Mouse (Mus musculus) midbrain, embryonic 14.5 days (tissue): ENCODE measurements around the gene Cd70. TPM values are rescaled to one million over a fixed set of nuclear protein-coding genes. Genes with fewer than 3 reads are reported as not detected.

Experiments used
- ATAC-seq: fragments of 200-750 bp; cut with Nextera tagmentation; 2 replicates; pipeline ENCODE4 v1.8.0; 2017; ENCODE audit warnings: moderate number of reproducible peaks, moderate library complexity; ENCODE audit not compliant: low FRiP score, low TSS enrichment
- DNase-seq: peaks from one replicate; pipeline ENCODE4 v3.0.0-alpha.2; 2015
- H3K27ac ChIP-seq: fragments of 300-500 bp; sonication (generic); replicated peaks from 2 replicates; pipeline ENCODE4 v1.5.1; 2014; ENCODE audit warnings: mild to moderate bottlenecking, low read depth, low read length, moderate library complexity
- H3K27me3 ChIP-seq: fragments of 300-500 bp; sonication (generic); 2 replicates; pipeline ENCODE4 v1.6.1; 2014; ENCODE audit warnings: low read length, control low read depth, mixed read lengths; ENCODE audit not compliant: control insufficient read depth, insufficient read depth
- H3K36me3 ChIP-seq: fragments of 300-500 bp; sonication (generic); 2 replicates; pipeline ENCODE4 v1.6.1; 2014; ENCODE audit warnings: low read length, control low read depth; ENCODE audit not compliant: control insufficient read depth, insufficient read depth
- H3K4me1 ChIP-seq: fragments of 300-500 bp; sonication (generic); 2 replicates; pipeline ENCODE4 v1.6.1; 2014; ENCODE audit warnings: mild to moderate bottlenecking, antibody characterized with exemption, low read length, control low read depth; ENCODE audit not compliant: control insufficient read depth, insufficient read depth
- H3K4me2 ChIP-seq: fragments of 300-500 bp; sonication (generic); 2 replicates; pipeline ENCODE4 v1.6.1; 2014; ENCODE audit warnings: mild to moderate bottlenecking, low read length, moderate library complexity
- H3K4me3 ChIP-seq: fragments of 300-500 bp; sonication (generic); replicated peaks from 2 replicates; pipeline ENCODE4 v1.5.1; 2014; ENCODE audit warnings: low read depth, low read length
- H3K9ac ChIP-seq: fragments of 300-500 bp; sonication (generic); replicated peaks from 2 replicates; pipeline ENCODE4 v1.6.1; 2014; ENCODE audit warnings: mild to moderate bottlenecking, low read length, moderate library complexity
- H3K9me3 ChIP-seq: fragments of 300-500 bp; sonication (generic); 2 replicates; pipeline ENCODE4 v1.6.1; 2016; ENCODE audit warnings: low read length, control low read depth, mixed read lengths; ENCODE audit not compliant: control insufficient read depth
- WGBS: fragments of 180-500 bp; shearing (Covaris S2); extraction: QIAGEN DNeasy Blood & Tissue Kit; methylation state at CpG from one replicate; pipeline ENCODE4 v1.1.7; 2014; 5-methylcytosine and 5-hydroxymethylcytosine counted together
- polyA plus RNA-seq: library from polyadenylated mRNA; unstranded; fragments of >200 nt; fragmentation: Nextera tagmentation; extraction: Ambion mirVana; gene quantifications from 2 replicates; pipeline ENCODE4 v1.2.1, GENCODE M21; 2014

Gene Cd70
- polyA plus RNA-seq, 1 experiment from 2014 or later: 1.1 TPM

- Histone ChIP-seq H3K9ac (no peak overlapping the region), H3K4me1 (peaks cover 9% of the 10 kb centered on the region; the same call in 1 of the 2 replicates), H3K9me3 (no peaks in the 10 kb centered on the region), H3K27ac (no peak overlapping the region), H3K4me2 (no peak overlapping the region), H3K36me3 (no peaks in the 10 kb centered on the region), H3K4me3 (no peak overlapping the region), H3K27me3 (no peaks in the 10 kb centered on the region)
- ATAC-seq: no peak
- DNase-seq: no peak
- WGBS: 91% methylated on average over 7 of the region's 7 CpGs
These were observed 41.4 kb downstream of the Cd70 start for GRCm38 (mm10) chr17:57108040-57108665.

GRCm38 (mm10) chr17:57107064-57107463 is 42.5 kb downstream of the Cd70 start:
- Histone ChIP-seq H3K9ac (no peak overlapping the region), H3K4me3 (no peak overlapping the region), H3K4me1 (peaks cover 9% of the 10 kb centered on the region; the same call in 1 of the 2 replicates), H3K4me2 (no peak overlapping the region), H3K27ac (no peak overlapping the region), H3K27me3 (no peaks in the 10 kb centered on the region), H3K36me3 (no peaks in the 10 kb centered on the region), H3K9me3 (no peaks in the 10 kb centered on the region)
- DNase-seq (no peak), ATAC-seq (no peak)
- WGBS: 89% methylated on average over 5 of the region's 5 CpGs

GRCm38 (mm10) chr17:57106035-57106368 is 43.6 kb downstream of the Cd70 start:
- ATAC-seq: no peak

GRCm38 (mm10) chr17:57105181-57106034 is 44.2 kb downstream of the Cd70 start, which contains the start of gene Tnfsf9:
Tnfsf9 (plus strand) TSS chr17:57105325.
- ATAC-seq (peak; percentile 77), DNase-seq (peak; percentile 81)
- H3K27ac ChIP-seq: peak within 1 kb of the TSS; percentile 52
- peak within 1 kb of the TSS; percentile 87 for H3K4me2 ChIP-seq
- H3K9me3 ChIP-seq: no peaks in the 10 kb centered on the region
- no peaks in the 10 kb centered on the region for H3K36me3 ChIP-seq
- peak within 1 kb of the TSS; percentile 59 for H3K4me3 ChIP-seq
- H3K9ac ChIP-seq: peak within 1 kb of the TSS; percentile 69
- peaks cover 9% of the 10 kb centered on the region; the same call in 1 of the 2 replicates for H3K4me1 ChIP-seq
- H3K27me3 ChIP-seq: no peaks in the 10 kb centered on the region
- under 1% methylated on average over 52 of the region's 61 CpGs for WGBS

More at GRCm38 (mm10) chr17:57106035-57106368, 43.6 kb downstream of the Cd70 start:
- 9% methylated on average over 9 of the region's 9 CpGs for WGBS
- H3K9ac ChIP-seq: peak overlapping the region; percentile 69
- H3K9me3 ChIP-seq: no peaks in the 10 kb centered on the region
- peaks cover 9% of the 10 kb centered on the region; the same call in 1 of the 2 replicates for H3K4me1 ChIP-seq
- peak; percentile 14 for DNase-seq
- peak overlapping the region; percentile 59 for H3K4me3 ChIP-seq
- peak overlapping the region; percentile 87 for H3K4me2 ChIP-seq
- H3K36me3 ChIP-seq: no peaks in the 10 kb centered on the region
- H3K27me3 ChIP-seq: no peaks in the 10 kb centered on the region
- no peak overlapping the region for H3K27ac ChIP-seq

GRCm38 (mm10) chr17:57104496-57104895 is 45.1 kb downstream of the Cd70 start:
- Histone ChIP-seq H3K9ac (peak overlapping the region; percentile 1; the same call in 1 of the 2 replicates), H3K4me3 (peak overlapping the region; percentile 59), H3K36me3 (no peaks in the 10 kb centered on the region), H3K27me3 (no peaks in the 10 kb centered on the region), H3K9me3 (no peaks in the 10 kb centered on the region), H3K4me2 (peak overlapping the region; percentile 87), H3K27ac (no peak overlapping the region), H3K4me1 (peaks cover 9% of the 10 kb centered on the region; the same call in 1 of the 2 replicates)
- 54% methylated on average over 4 of the region's 4 CpGs for WGBS
- ATAC-seq (no peak), DNase-seq (no peak)

- Histone ChIP-seq H3K27me3 (no peaks in the 10 kb centered on the region), H3K36me3 (no peaks in the 10 kb centered on the region), H3K4me1 (peaks cover 9% of the 10 kb centered on the region; the same call in 1 of the 2 replicates), H3K9me3 (no peaks in the 10 kb centered on the region), H3K27ac (no peak overlapping the region), H3K9ac (no peak overlapping the region), H3K4me2 (no peak overlapping the region), H3K4me3 (no peak overlapping the region)
- no peak for ATAC-seq
- DNase-seq: no peak
- 91% methylated on average over 2 of the region's 2 CpGs for WGBS
These were observed 47.3 kb downstream of the Cd70 start for GRCm38 (mm10) chr17:57102276-57102675.

- peaks cover 3% of the 10 kb centered on the region; the same call in 1 of the 2 replicates for H3K4me1 ChIP-seq
- no peaks in the 10 kb centered on the region for H3K27me3 ChIP-seq
- H3K27ac ChIP-seq: no peak overlapping the region
- H3K9me3 ChIP-seq: no peaks in the 10 kb centered on the region
- H3K36me3 ChIP-seq: no peaks in the 10 kb centered on the region
- WGBS: 10% methylated on average over 10 of the region's 10 CpGs
- H3K4me3 ChIP-seq: no peak overlapping the region
- no peak overlapping the region for H3K9ac ChIP-seq
- DNase-seq (peak; percentile 31), ATAC-seq (no peak)
- no peak overlapping the region for H3K4me2 ChIP-seq
These were observed 49.8 kb downstream of the Cd70 start for GRCm38 (mm10) chr17:57099629-57100325.

GRCm38 (mm10) chr17:57098321-57098720 is 51.3 kb downstream of the Cd70 start:
- no peaks in the 10 kb centered on the region for H3K4me1 ChIP-seq
- DNase-seq (no peak), ATAC-seq (no peak)
- no peaks in the 10 kb centered on the region for H3K36me3 ChIP-seq
- no peak overlapping the region for H3K27ac ChIP-seq
- no peak overlapping the region for H3K4me2 ChIP-seq
- H3K9me3 ChIP-seq: no peaks in the 10 kb centered on the region
- 84% methylated on average over 5 of the region's 5 CpGs for WGBS
- H3K4me3 ChIP-seq: no peak overlapping the region
- H3K9ac ChIP-seq: no peak overlapping the region
- H3K27me3 ChIP-seq: no peaks in the 10 kb centered on the region
